Mouse (Mus musculus) kidney, postnatal 0 days (tissue): ENCODE measurements around the gene Dolk. TPM values are rescaled to one million over a fixed set of nuclear protein-coding genes. Genes with fewer than 3 reads are reported as not detected.

Experiments
- ATAC-seq: fragments of 200-750 bp; cut with Nextera tagmentation; replicated peaks from 2 replicates; pipeline ENCODE4 v1.8.0; 2017; ENCODE audit warnings: low read depth, moderate number of reproducible peaks, moderate TSS enrichment, moderate library complexity; ENCODE audit not compliant: low FRiP score
- DNase-seq: peaks from one replicate; pipeline ENCODE4 v3.0.0-alpha.2; 2016; ENCODE audit warnings: low spot score
- H3K27ac ChIP-seq: fragments of 300-500 bp; sonication (generic); 2 replicates; pipeline ENCODE4 v1.5.1; 2014; ENCODE audit warnings: mild to moderate bottlenecking
- H3K27me3 ChIP-seq: fragments of 300-500 bp; sonication (generic); 2 replicates; pipeline ENCODE4 v1.6.1; 2014; ENCODE audit warnings: low read length, mixed read lengths; ENCODE audit not compliant: insufficient read depth
- H3K36me3 ChIP-seq: fragments of 300-500 bp; sonication (generic); 2 replicates; pipeline ENCODE4 v1.6.1; 2014; ENCODE audit warnings: low read length, mixed read lengths; ENCODE audit not compliant: insufficient read depth
- H3K4me1 ChIP-seq: fragments of 300-500 bp; sonication (generic); replicated peaks from 2 replicates; pipeline ENCODE4 v1.6.1; 2014; ENCODE audit warnings: antibody characterized with exemption, low read length, mixed read lengths; ENCODE audit not compliant: insufficient read depth
- H3K4me2 ChIP-seq: fragments of 300-500 bp; sonication (generic); 2 replicates; pipeline ENCODE4 v1.6.1; 2014; ENCODE audit warnings: mild to moderate bottlenecking, low read length, moderate library complexity, mixed read lengths
- H3K4me3 ChIP-seq: fragments of 300-500 bp; sonication (generic); replicated peaks from 2 replicates; pipeline ENCODE4 v1.5.1; 2014; ENCODE audit warnings: low read depth, low read length
- H3K9ac ChIP-seq: fragments of 300-500 bp; sonication (generic); 2 replicates; pipeline ENCODE4 v1.6.1; 2014; ENCODE audit warnings: low read depth, low read length
- H3K9me3 ChIP-seq: fragments of 300-500 bp; sonication (generic); replicated peaks from 2 replicates; pipeline ENCODE4 v1.6.1; 2016; ENCODE audit warnings: low read length, inconsistent platforms, mixed read lengths
- CTCF ChIP-seq: IDR thresholded peaks from 2 replicates; pipeline ENCODE4 v1.5.1; 2016; ENCODE audit warnings: antibody characterized with exemption, low read depth, mild to moderate bottlenecking, moderate library complexity
- WGBS: fragments of 180-500 bp; shearing (Covaris S2); extraction: QIAGEN DNeasy Blood & Tissue Kit; methylation state at CpG from one replicate; pipeline ENCODE4 v1.1.7; 2014; 5-methylcytosine and 5-hydroxymethylcytosine counted together
- polyA plus RNA-seq: library from polyadenylated mRNA; unstranded; fragments of >200 nt; fragmentation: Nextera tagmentation; extraction: Ambion mirVana; gene quantifications from 2 replicates; pipeline ENCODE4 v1.2.1, GENCODE M21; 2015

Gene Dolk
- polyA plus RNA-seq, 1 experiment from 2014 or later, result 33.8 TPM

DNA sequence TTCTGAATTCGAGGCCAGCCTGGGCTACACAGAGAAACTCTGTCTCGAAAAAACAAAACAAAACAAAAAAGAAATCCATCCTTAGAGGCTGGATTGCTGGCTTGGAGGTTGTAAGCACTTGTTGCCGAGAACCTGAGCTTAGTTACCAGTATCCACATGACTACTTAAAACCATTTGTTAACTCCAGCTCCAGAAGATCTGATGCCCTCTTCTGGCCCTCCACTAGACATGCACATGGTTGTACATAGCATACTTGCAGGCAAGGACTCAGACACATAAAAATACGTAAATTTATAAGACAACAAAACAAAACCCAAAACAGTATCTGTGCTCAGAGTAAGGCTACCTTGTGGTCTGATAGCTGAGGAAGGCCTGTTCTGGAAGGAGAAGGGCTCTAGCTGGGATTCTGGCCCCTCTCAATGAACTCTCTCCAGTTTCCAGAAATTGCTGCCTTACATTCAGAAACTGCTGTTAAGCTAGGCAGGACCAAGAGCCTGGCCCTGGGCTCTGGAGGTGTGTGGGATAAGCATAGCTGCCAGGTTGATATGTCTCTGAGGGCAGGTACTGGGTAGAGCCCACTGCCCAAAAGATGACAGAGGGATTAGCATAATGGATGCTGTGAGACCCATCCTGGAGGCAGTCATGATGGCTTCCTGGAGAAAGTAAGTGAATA is 24.9 kb downstream of the Dolk start:
- H3K27me3 ChIP-seq, result no peaks in the 10 kb centered on the region
- H3K4me3 ChIP-seq, result no peak overlapping the region
- peak; percentile 37; the same call in 1 of the 2 replicates for TF ChIP-seq CTCF
- H3K4me1 ChIP-seq, result peaks cover 23% of the 10 kb centered on the region
- H3K9me3 ChIP-seq, result no peaks in the 10 kb centered on the region
- 86% methylated on average over 4 of the region's 4 CpGs for WGBS
- ATAC-seq, result no peak
- peaks cover 47% of the 10 kb centered on the region for H3K36me3 ChIP-seq
- H3K27ac ChIP-seq, result no peak overlapping the region
- H3K9ac ChIP-seq, result no peak overlapping the region
- no peak overlapping the region for H3K4me2 ChIP-seq
- DNase-seq, result no peak

- H3K4me1 ChIP-seq, result peaks cover 7% of the 10 kb centered on the region; the same call in 1 of the 2 replicates
- no peak for DNase-seq
These were observed 26.7 kb downstream of the Dolk start for GRCm38 (mm10) chr2:30259131-30260064.

DNA sequence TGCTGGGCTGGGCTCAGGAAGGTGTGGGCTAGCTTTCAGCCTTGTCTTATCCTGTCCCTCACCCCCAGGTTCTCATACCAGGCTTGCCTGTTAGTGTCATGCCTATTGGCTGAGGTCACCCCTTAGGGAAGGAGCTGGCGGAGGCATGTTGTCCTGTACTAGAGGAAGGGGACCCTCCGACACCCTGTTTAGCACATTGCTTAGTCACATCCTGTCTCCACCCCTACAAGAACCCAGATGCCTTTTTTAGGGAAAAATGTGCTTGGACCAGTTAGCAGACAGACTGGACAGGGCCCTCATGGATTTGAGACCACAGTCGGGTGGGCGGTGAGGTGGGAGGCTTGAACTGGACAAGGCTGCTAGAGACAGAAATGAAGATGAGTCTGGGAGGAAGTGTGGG is 27.5 kb downstream of the Dolk start:
- Histone ChIP-seq H3K27me3 (no peaks in the 10 kb centered on the region), H3K27ac (no peak overlapping the region), H3K36me3 (peaks cover 54% of the 10 kb centered on the region), H3K4me2 (no peak overlapping the region), H3K9me3 (no peaks in the 10 kb centered on the region), H3K9ac (no peak overlapping the region), H3K4me1 (peaks cover 7% of the 10 kb centered on the region; the same call in 1 of the 2 replicates), H3K4me3 (no peak overlapping the region)
- DNase-seq (peak; percentile 47), ATAC-seq (0 out of 2 replicates have a peak, but pooled peaks have one; percentile 19)
- 54% methylated on average over 4 of the region's 4 CpGs for WGBS
- TF ChIP-seq CTCF, result no peak

More at GRCm38 (mm10) chr2:30259131-30260064, 26.7 kb downstream of the Dolk start:
- TF ChIP-seq CTCF, result no peak
- Histone ChIP-seq H3K9me3 (no peaks in the 10 kb centered on the region), H3K4me3 (no peak overlapping the region), H3K36me3 (peaks cover 61% of the 10 kb centered on the region), H3K9ac (no peak overlapping the region), H3K27me3 (no peaks in the 10 kb centered on the region), H3K4me2 (no peak overlapping the region), H3K27ac (no peak overlapping the region; the same call in 1 of the 2 replicates)
- ATAC-seq, result no peak
- WGBS, result 87% methylated on average over 15 of the region's 15 CpGs

DNA sequence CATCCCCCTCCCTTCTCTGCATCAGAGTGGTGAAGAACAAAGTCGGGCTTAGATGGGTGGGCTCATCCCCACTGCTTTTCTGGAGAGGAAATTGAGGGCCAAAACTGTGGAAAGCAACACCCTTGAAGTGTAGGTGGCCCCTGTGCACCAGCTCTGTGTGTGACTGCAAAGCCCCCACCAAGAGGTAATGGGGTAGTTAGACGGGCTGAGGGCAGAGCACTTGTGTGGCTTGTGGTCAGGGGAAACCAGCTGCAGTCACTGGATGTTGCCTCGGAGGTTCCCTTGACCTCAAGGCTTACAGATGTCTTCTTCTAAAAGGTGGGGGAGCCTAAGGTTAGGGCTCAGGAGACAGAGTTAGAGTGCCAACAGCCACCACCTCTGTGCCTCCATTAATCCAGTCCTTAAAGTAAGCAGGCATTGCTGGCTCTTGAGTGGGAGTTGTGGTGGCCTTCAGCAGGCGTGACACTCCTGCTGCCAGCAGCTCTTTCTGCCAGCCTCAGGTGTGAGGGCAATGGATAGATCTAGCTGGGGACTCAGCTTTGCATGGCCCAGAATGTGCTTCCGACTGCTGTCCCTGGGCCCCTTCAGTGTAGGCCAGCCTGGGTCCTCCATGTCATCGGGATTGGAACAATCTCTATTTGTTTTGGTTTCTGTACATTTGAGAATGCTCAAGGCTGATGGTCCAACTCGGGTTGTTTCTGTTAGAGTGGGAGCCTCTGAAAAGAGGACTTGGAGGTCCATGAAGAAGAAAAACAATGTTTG is 28.3 kb downstream of the Dolk start:
- no peak for ATAC-seq
- Histone ChIP-seq H3K9me3 (no peaks in the 10 kb centered on the region), H3K4me2 (no peak overlapping the region), H3K4me1 (peaks cover 7% of the 10 kb centered on the region), H3K27ac (peak overlapping the region; percentile 66), H3K4me3 (no peak overlapping the region), H3K27me3 (no peaks in the 10 kb centered on the region), H3K36me3 (peaks cover 47% of the 10 kb centered on the region), H3K9ac (no peak overlapping the region)
- no peak for DNase-seq
- no peak for TF ChIP-seq CTCF
- WGBS, result 75% methylated on average over 7 of the region's 7 CpGs

DNA sequence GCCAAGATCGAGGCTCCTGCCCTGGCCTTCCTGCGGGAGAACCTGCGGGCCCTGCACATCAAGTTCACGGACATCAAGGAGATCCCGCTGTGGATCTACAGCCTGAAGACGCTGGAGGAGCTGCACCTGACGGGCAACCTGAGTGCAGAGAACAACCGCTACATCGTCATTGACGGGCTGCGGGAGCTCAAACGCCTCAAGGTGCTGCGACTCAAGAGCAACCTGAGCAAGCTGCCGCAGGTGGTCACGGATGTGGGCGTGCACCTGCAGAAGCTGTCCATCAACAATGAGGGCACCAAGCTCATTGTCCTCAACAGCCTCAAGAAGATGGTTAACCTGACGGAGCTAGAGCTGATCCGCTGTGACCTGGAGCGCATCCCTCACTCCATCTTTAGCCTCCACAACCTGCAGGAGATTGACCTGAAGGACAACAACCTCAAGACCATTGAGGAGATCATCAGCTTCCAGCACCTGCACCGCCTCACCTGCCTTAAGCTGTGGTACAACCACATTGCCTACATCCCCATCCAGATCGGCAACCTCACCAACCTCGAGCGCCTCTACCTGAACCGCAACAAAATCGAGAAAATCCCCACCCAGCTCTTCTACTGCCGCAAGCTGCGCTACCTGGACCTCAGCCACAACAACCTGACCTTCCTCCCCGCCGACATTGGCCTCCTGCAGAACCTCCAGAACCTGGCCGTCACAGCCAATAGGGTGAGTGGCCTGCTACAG is 29.4 kb downstream of the Dolk start:
- DNase-seq (no peak), ATAC-seq (no peak)
- Histone ChIP-seq H3K36me3 (peaks cover 42% of the 10 kb centered on the region), H3K27me3 (no peaks in the 10 kb centered on the region), H3K27ac (no peak overlapping the region), H3K9ac (no peak overlapping the region), H3K4me1 (peaks cover 7% of the 10 kb centered on the region), H3K9me3 (no peaks in the 10 kb centered on the region), H3K4me3 (no peak overlapping the region), H3K4me2 (no peak overlapping the region)
- WGBS, result 96% methylated on average over 30 of the region's 30 CpGs
- no peak for TF ChIP-seq CTCF
